ENCODE assay signal across 15 mouse cellular contexts in genomic region chr9:68330721-68331120, GRCm38 (mm10).
"Had no signal": no experiment of that assay in that cellular context is flagged by ENCODE, and none has a peak within 500 bp of the region (broad histone marks: within the 10 kb centered on the region; RNA-seq: fewer than 3 reads in every experiment).

No protein-coding gene starts in this region.

- DNase-seq: kidney, adult 9 months; kidney, postnatal 14 days; kidney, postnatal 4 days; left cerebral cortex, postnatal 4 days; liver, embryonic 13.5 days; lung, adult 2 months; right cerebral cortex, postnatal 4 days; thymus, adult 2 months; thymus, postnatal 14 days; thymus, postnatal 4 days had no signal

- H3K4me3 ChIP-seq: limb, embryonic 13.5 days; liver, embryonic 13.5 days; megakaryocyte, embryonic 14.5 days; midbrain, embryonic 10.5 days; midbrain, embryonic 13.5 days had no signal

- H3K4me1 ChIP-seq: limb, embryonic 13.5 days; liver, embryonic 13.5 days; megakaryocyte, embryonic 14.5 days; midbrain, embryonic 10.5 days; midbrain, embryonic 13.5 days had no signal

- H3K27ac ChIP-seq: limb, embryonic 13.5 days; liver, embryonic 13.5 days; midbrain, embryonic 10.5 days; midbrain, embryonic 13.5 days; stomach, postnatal 0 days had no signal

- H3K36me3 ChIP-seq: limb, embryonic 13.5 days; liver, embryonic 13.5 days; midbrain, embryonic 10.5 days; midbrain, embryonic 13.5 days had no signal

- H3K27me3 ChIP-seq: limb, embryonic 13.5 days; liver, embryonic 13.5 days; megakaryocyte, embryonic 14.5 days; midbrain, embryonic 13.5 days had no signal

- H3K9ac ChIP-seq: limb, embryonic 13.5 days; liver, embryonic 13.5 days; midbrain, embryonic 13.5 days had no signal

- ATAC-seq: midbrain, embryonic 13.5 days had no signal

- H3K9me3 ChIP-seq: limb, embryonic 13.5 days; midbrain, embryonic 10.5 days; midbrain, embryonic 13.5 days had no signal

- H3K4me2 ChIP-seq: limb, embryonic 13.5 days; liver, embryonic 13.5 days; midbrain, embryonic 13.5 days had no signal
